Mouse (Mus musculus) hindbrain, embryonic 10.5 days (tissue): Measurements from ENCODE around the gene Adamtsl1. TPM values are rescaled to one million over a fixed set of nuclear protein-coding genes. Genes with fewer than 3 reads are reported as not detected.

Experiments
- DNase-seq: peaks from one replicate; pipeline ENCODE4 v3.0.0-alpha.2; 2017; ENCODE audit warnings: low spot score
- H3K27ac ChIP-seq: fragments of 300-500 bp; sonication (generic); 2 replicates; pipeline ENCODE4 v1.5.1; 2016; ENCODE audit warnings: mild to moderate bottlenecking, moderate library complexity
- H3K27me3 ChIP-seq: fragments of 300-500 bp; sonication (generic); 2 replicates; pipeline ENCODE4 v1.6.1; 2016; ENCODE audit warnings: mild to moderate bottlenecking; ENCODE audit not compliant: poor library complexity, insufficient read depth, severe bottlenecking
- H3K36me3 ChIP-seq: fragments of 300-500 bp; sonication (generic); 2 replicates; pipeline ENCODE4 v1.6.1; 2016; ENCODE audit warnings: mild to moderate bottlenecking, moderate library complexity
- H3K4me1 ChIP-seq: fragments of 300-500 bp; sonication (generic); replicated peaks from 2 replicates; pipeline ENCODE4 v1.6.1; 2016; ENCODE audit warnings: mild to moderate bottlenecking
- H3K4me3 ChIP-seq: fragments of 300-500 bp; sonication (generic); 2 replicates; pipeline ENCODE4 v1.5.1; 2016; ENCODE audit warnings: mild to moderate bottlenecking, moderate library complexity
- H3K9me3 ChIP-seq: fragments of 300-500 bp; sonication (generic); 2 replicates; pipeline ENCODE4 v1.6.1; 2016; ENCODE audit warnings: mild to moderate bottlenecking, moderate library complexity
- WGBS: fragments of 180-500 bp; shearing (Covaris S2); methylation state at CpG from one replicate; pipeline ENCODE4 v1.1.7; 2016; 5-methylcytosine and 5-hydroxymethylcytosine counted together
- polyA plus RNA-seq: library from polyadenylated mRNA; unstranded; fragments of >200 nt; fragmentation: Nextera tagmentation; extraction: Ambion mirVana; gene quantifications from 2 replicates; pipeline ENCODE4 v1.2.1, GENCODE M21; 2016

The Adamtsl1 gene
- polyA plus RNA-seq, 1 experiment from 2014 or later = 6.2 TPM

- Histone ChIP-seq H3K4me3 (no peak overlapping the region), H3K9me3 (no peaks in the 10 kb centered on the region), H3K36me3 (no peaks in the 10 kb centered on the region), H3K27me3 (no peaks in the 10 kb centered on the region), H3K27ac (no peak overlapping the region), H3K4me1 (0 out of 2 replicates have a peak, but pooled peaks cover 3% of the 10 kb centered on the region)
- WGBS = 82% methylated on average over 3 of the region's 3 CpGs
- no peak for DNase-seq
Measured at GRCm38 (mm10) chr4:85764476-85764875, 250.5 kb downstream of the Adamtsl1 start.

- no peaks in the 10 kb centered on the region for H3K36me3 ChIP-seq
- H3K27me3 ChIP-seq = no peaks in the 10 kb centered on the region
- H3K4me3 ChIP-seq = no peak overlapping the region
- no peak for DNase-seq
- H3K9me3 ChIP-seq = no peaks in the 10 kb centered on the region
- 0 out of 2 replicates have a peak, but pooled peaks cover 3% of the 10 kb centered on the region for H3K4me1 ChIP-seq
- 75% methylated on average over 6 of the region's 6 CpGs for WGBS
- H3K27ac ChIP-seq = no peak overlapping the region
Measured at GRCm38 (mm10) chr4:85767666-85768065, 253.7 kb downstream of the Adamtsl1 start.

- no peak overlapping the region for H3K27ac ChIP-seq
- H3K9me3 ChIP-seq = no peaks in the 10 kb centered on the region
- H3K4me3 ChIP-seq = no peak overlapping the region
- peak; percentile 7 for DNase-seq
- WGBS = 46% methylated on average over 5 of the region's 5 CpGs
- 0 out of 2 replicates have a peak, but pooled peaks cover 3% of the 10 kb centered on the region for H3K4me1 ChIP-seq
- no peaks in the 10 kb centered on the region for H3K27me3 ChIP-seq
- H3K36me3 ChIP-seq = no peaks in the 10 kb centered on the region
Measured at GRCm38 (mm10) chr4:85768107-85768506, 254.1 kb downstream of the Adamtsl1 start.

- Histone ChIP-seq H3K36me3 (no peaks in the 10 kb centered on the region), H3K4me1 (peaks cover 29% of the 10 kb centered on the region), H3K4me3 (no peak overlapping the region), H3K27me3 (peaks cover 63% of the 10 kb centered on the region), H3K27ac (no peak overlapping the region), H3K9me3 (no peaks in the 10 kb centered on the region)
- peak; percentile 6 for DNase-seq
- WGBS = 12% methylated on average over 5 of the region's 5 CpGs
Measured at GRCm38 (mm10) chr4:85782511-85782910, 268.5 kb downstream of the Adamtsl1 start.

- WGBS = 37% methylated on average over 6 of the region's 6 CpGs
- no peaks in the 10 kb centered on the region for H3K9me3 ChIP-seq
- peaks cover 52% of the 10 kb centered on the region for H3K27me3 ChIP-seq
- peaks cover 29% of the 10 kb centered on the region for H3K4me1 ChIP-seq
- DNase-seq = no peak
- no peaks in the 10 kb centered on the region for H3K36me3 ChIP-seq
- H3K4me3 ChIP-seq = no peak overlapping the region
- H3K27ac ChIP-seq = no peak overlapping the region
Measured at GRCm38 (mm10) chr4:85783768-85784379, 269.9 kb downstream of the Adamtsl1 start.

- H3K9me3 ChIP-seq = no peaks in the 10 kb centered on the region
- H3K27ac ChIP-seq = no peak overlapping the region
- no peak overlapping the region for H3K4me3 ChIP-seq
- peaks cover 29% of the 10 kb centered on the region for H3K4me1 ChIP-seq
- peaks cover 47% of the 10 kb centered on the region for H3K27me3 ChIP-seq
- DNase-seq = no peak
- H3K36me3 ChIP-seq = no peaks in the 10 kb centered on the region
- WGBS = 55% methylated on average over 4 of the region's 4 CpGs
Measured at GRCm38 (mm10) chr4:85784428-85784827, 270.5 kb downstream of the Adamtsl1 start.

GRCm38 (mm10) chr4:85790226-85790625 is 276.3 kb downstream of the Adamtsl1 start:
- no peak overlapping the region for H3K4me3 ChIP-seq
- DNase-seq = peak; percentile 7
- no peaks in the 10 kb centered on the region for H3K9me3 ChIP-seq
- WGBS = 57% methylated on average over 2 of the region's 2 CpGs
- H3K27ac ChIP-seq = no peak overlapping the region
- H3K27me3 ChIP-seq = peaks cover 16% of the 10 kb centered on the region
- no peaks in the 10 kb centered on the region for H3K4me1 ChIP-seq
- H3K36me3 ChIP-seq = no peaks in the 10 kb centered on the region

- H3K27ac ChIP-seq = no peak overlapping the region
- no peak overlapping the region for H3K4me3 ChIP-seq
- H3K9me3 ChIP-seq = no peaks in the 10 kb centered on the region
- no peaks in the 10 kb centered on the region for H3K36me3 ChIP-seq
- peak; percentile 83 for DNase-seq
- 6% methylated on average over 8 of the region's 8 CpGs for WGBS
- no peaks in the 10 kb centered on the region for H3K27me3 ChIP-seq
- H3K4me1 ChIP-seq = no peaks in the 10 kb centered on the region
Measured at GRCm38 (mm10) chr4:85801805-85802204, 287.8 kb downstream of the Adamtsl1 start.

- Histone ChIP-seq H3K4me1 (no peaks in the 10 kb centered on the region), H3K9me3 (no peaks in the 10 kb centered on the region), H3K27ac (no peak overlapping the region), H3K36me3 (no peaks in the 10 kb centered on the region), H3K27me3 (no peaks in the 10 kb centered on the region), H3K4me3 (no peak overlapping the region)
- no peak for DNase-seq
- WGBS = 79% methylated on average over 3 of the region's 3 CpGs
Measured at GRCm38 (mm10) chr4:85814418-85814817, 300.4 kb downstream of the Adamtsl1 start.

GRCm38 (mm10) chr4:85818504-85818903 is 304.5 kb downstream of the Adamtsl1 start:
- DNase-seq = no peak
- Histone ChIP-seq H3K4me1 (no peaks in the 10 kb centered on the region), H3K27ac (no peak overlapping the region), H3K27me3 (no peaks in the 10 kb centered on the region), H3K9me3 (no peaks in the 10 kb centered on the region), H3K36me3 (no peaks in the 10 kb centered on the region), H3K4me3 (no peak overlapping the region)
- WGBS = 78% methylated on average over 2 of the region's 2 CpGs

- WGBS = 88% methylated on average over 1 of the region's 1 CpGs
- H3K4me3 ChIP-seq = no peak overlapping the region
- H3K4me1 ChIP-seq = no peaks in the 10 kb centered on the region
- no peak overlapping the region for H3K27ac ChIP-seq
- no peaks in the 10 kb centered on the region for H3K36me3 ChIP-seq
- DNase-seq = peak; percentile 17
- H3K9me3 ChIP-seq = no peaks in the 10 kb centered on the region
- no peaks in the 10 kb centered on the region for H3K27me3 ChIP-seq
Measured at GRCm38 (mm10) chr4:85819169-85819568, 305.2 kb downstream of the Adamtsl1 start.

GRCm38 (mm10) chr4:85819921-85820320 is 305.9 kb downstream of the Adamtsl1 start:
- WGBS = 59% methylated on average over 1 of the region's 1 CpGs
- H3K9me3 ChIP-seq = no peaks in the 10 kb centered on the region
- H3K4me3 ChIP-seq = no peak overlapping the region
- no peak for DNase-seq
- H3K27ac ChIP-seq = no peak overlapping the region
- H3K36me3 ChIP-seq = no peaks in the 10 kb centered on the region
- no peaks in the 10 kb centered on the region for H3K4me1 ChIP-seq
- no peaks in the 10 kb centered on the region for H3K27me3 ChIP-seq

- H3K27ac ChIP-seq = no peak overlapping the region
- DNase-seq = no peak
- H3K4me1 ChIP-seq = no peaks in the 10 kb centered on the region
- no peaks in the 10 kb centered on the region for H3K36me3 ChIP-seq
- 82% methylated on average over 8 of the region's 8 CpGs for WGBS
- no peak overlapping the region for H3K4me3 ChIP-seq
- H3K27me3 ChIP-seq = no peaks in the 10 kb centered on the region
- H3K9me3 ChIP-seq = no peaks in the 10 kb centered on the region
Measured at GRCm38 (mm10) chr4:85823952-85824704, 310.2 kb downstream of the Adamtsl1 start.
